Mouse (Mus musculus) lung, postnatal 4 days (tissue): ENCODE measurements around the gene Gm4763.
"Not testable (repeated sequence)": the region's sequence is repeated elsewhere in the genome, so short reads cannot be mapped to it uniquely, and the experiment has no call there.

ENCODE experiments used
- DNase-seq, 2 experiments: peaks; one replicate each; pipeline ENCODE4 v3.0.0; 2021

Gm4763 gene

DNA sequence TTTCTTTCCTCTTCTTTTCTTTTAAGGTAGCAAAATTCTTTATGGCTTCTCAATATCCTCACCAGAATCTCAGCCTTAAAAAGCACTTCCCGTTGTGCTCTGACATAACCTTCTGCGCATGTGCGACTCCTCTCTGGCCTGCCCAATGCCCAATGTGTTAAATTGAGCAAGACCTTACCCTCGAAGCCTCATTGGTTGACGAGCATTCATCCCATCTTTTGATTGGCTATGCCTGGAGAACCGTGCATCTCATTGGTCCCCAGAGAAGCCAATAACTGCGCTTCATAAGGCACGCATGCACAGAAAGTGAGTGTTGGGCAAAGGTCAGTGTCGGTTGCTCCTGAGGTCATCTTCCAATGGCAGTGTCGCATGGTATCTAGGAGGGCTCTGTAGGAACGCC lies at the start of gene Gm4763:
Gm4763 (minus strand) TSS at position 101 of the 400 bp plus-strand sequence.
- not testable (repeated sequence) for DNase-seq

DNA sequence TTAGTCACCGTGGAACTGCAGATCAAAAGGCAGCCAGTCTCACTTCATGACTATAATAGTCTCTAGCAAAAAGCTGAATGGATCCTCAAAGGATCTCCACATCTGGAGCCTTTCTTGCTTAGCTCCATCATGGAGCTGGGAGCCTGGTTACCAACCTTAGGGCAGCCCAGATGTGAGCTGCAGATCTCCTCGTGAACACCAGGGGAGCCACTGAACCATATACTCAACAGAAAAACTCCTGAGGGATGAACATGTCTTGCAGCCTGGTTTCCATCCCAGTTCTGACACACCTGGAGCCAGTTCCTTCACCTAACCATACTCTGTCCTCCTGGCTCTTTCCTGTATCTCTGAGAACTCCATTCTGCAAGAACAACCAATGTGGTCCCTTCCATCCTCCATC lies 49.4 kb upstream of the Gm4763 start:
- DNase-seq, result no peak

DNA sequence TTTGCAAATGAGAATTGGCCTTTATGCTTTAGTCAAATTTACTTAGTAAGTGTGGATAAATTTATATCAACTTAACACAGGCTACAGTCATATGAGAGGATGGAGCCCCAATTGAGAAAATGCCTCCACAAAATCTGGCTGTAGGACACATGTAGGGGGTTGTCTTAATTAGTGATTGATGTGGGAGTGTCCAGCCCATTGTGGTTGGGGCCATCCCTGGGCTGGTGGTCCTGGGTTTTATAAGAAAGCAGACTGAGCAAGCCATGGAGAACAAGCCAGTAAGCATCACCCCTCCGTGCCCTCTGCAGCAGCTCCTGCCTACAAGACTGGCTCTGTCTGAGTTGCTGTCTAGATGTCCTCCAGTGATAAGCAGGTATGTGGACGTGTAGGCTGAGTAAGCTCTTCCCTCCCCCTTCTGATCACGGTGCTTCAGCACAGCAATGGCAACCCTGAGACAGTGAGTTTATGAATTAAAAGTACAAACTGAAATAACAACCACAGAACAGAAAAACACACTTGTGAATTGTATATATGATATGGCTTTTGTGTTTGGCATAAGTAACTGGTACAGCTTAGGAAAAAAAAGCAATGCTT lies 47.3 kb upstream of the Gm4763 start:
- DNase-seq, result no peak

DNA sequence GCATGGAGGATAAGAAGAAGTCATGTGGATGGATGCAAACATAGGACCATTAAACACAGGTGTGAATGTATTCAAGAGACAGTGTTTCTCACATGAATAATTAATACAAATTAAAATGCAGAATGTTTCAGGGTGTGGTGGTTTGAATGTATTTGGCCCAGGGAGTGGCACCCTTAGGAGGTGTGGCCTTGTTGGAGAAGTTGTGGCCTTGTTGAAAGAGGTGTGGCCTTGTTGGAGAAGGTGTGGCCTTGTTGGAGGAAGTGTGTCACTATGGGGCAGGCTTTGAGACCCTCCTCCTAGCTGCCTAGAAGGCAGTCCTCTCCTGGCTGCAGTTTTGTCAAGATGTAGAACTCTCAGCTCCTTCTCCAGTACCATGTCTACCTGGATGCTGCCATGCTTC lies 44.7 kb upstream of the Gm4763 start:
- no peak for DNase-seq

DNA sequence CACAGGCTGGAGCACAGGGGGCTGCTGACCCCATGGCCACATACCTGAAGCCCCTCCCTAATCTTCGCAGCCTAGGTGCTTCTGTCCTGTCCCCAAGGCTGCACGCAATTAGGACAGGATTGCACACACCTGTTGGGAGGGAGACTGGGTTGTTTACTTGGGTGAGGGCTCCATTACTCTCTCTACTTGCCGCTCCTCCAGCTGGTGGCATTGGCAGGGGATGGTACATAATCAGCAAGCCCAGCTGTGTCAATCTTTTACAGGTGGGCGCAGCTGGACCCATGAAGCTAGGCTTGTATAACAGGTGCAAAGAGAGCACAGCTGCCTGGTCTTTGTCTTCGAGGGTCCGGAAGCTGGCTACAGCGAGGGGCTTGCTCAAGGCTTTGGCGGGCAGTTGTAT lies 35.9 kb upstream of the Gm4763 start:
- DNase-seq, result peak in 1 of 2 experiments; percentile 6

DNA sequence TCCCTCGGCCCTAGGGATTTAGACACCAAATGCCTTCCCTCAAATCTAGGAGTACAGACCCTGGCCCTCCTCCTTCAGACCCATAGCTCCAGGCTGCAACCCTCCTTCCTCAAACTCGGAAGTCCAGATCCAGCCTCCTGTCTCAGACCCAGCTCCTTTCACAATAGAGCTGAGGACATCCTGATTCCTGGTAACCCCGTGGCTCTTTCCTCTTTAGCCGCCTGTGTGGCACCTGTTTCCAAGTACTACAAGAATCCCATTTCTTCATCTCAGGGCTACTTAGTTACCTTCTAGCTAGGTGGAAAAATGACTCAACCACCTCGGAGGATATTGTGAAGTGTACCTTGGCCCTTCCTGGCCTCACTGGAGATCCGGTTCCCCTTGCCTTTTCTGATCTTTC lies 34.5 kb upstream of the Gm4763 start:
- peak in 1 of 2 experiments; percentile 8 for DNase-seq

DNA sequence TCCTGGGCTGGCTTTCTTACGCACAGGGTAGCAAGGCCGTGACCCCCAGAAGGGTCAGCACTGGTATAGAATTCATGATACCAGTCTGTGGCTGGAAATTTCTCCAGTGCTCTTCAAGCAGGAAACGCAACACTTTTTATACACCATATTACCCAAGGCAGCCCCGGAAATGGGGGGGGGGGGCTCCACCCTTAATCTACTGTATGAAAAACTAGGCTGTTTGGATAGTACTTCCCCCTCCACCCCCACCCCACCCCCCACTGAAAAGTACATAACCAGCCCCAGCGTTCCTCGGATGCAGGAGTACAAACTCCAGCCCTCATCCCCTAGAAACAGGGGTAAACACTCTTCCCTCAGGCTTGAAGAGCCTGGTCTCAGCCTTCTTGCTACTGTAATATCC lies 33.5 kb upstream of the Gm4763 start, which contains the start of gene Cd177:
Cd177 (minus strand) TSS at position 101 of the 400 bp plus-strand sequence.
- DNase-seq, result no peak

DNA sequence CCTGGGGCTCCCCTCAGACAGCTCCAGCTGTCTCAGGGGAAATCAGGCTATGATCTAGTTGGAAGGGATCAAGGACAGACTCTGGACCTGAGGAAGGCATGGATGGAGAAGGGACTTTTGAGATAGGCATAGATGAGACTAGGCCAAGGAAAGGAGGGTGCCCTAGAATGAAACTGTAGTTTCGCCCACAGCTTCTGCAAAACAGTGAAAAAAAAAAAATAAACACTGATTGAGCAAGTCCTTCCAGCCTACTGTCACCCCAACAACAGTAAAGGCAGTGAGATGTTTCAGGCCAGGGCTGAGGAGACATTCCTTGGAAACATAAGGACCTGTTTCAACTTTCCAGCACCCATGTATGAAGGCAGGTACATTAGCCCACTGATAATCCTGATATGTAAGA lies 31.8 kb upstream of the Gm4763 start:
- no peak for DNase-seq

- no peak for DNase-seq
Measured at GRCm38 (mm10) chr7:24753476-24753875, 26.8 kb upstream of the Gm4763 start.

DNA sequence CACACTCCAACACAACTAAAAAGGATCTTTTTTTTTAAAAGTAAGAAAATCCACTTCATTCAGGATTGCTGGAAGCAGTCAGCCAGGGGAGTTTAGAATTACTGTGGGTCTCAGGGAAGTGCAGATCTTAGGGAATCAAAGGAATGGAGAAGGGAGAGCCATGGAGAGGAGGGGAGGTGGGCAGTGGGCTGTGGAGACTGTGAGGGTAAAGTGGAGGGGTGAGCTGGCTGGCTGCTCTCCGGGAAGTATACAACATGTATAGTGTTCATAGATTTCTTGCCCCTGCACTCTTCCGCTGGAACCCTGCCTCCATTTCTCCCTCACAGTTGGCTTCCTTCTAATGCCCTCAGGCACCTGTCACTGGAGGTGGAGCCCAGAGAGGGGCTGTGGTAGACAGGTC lies 24.9 kb upstream of the Gm4763 start:
- DNase-seq, result no peak

DNA sequence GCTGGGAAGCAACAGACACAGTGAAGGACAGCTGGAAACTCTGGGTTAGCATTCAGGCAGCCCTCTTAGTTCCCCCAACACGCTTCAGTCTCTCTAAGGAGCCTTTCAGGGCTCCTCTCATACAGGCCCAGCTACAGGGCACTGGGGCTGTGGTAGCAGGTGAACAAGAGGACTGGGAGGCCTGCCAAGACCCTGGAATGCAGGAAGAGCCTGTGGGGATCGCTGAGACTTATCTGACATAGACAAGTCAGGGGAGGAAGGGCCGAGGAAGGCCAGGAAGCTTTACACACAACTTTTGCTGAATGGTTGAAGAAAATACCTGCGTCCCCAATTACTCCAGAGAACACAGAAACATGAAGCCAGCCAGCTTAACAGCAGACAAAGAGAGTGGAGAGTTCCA lies 24.0 kb upstream of the Gm4763 start:
- DNase-seq, result no peak

DNA sequence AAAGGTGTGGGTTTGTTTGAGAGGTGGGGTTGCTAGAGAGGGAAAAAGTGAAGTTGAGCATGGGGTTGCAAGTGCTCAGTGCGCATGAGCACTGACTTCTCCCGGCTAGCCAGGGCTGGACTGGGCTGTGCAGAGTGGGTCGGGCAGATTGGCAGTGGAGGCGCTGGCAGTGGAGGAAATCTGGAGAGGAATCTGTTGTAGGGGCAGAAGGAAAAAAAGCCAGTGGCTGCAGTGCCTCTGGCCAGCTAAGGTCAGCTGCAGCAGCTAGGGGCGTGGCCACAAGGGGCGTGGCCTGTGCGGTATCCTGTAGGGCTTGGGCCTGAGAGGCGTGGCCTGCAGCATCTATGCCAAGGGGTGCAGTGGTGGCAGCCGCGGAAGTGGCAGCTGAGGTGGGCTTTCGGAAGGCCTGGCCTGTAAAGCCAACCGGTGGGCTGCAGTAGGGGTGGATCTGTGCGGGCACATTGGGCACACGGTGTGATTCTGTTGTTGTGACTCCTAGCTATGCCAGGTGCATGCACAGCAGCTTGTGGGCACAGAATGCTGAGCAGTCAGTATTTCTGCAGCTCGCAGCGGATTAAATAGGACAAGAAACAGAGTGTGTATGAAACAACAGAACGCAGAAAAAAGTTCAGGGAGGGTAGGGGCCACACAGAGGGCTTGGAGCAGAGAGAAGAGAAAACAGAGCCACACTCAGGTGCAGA lies 9.4 kb upstream of the Gm4763 start:
- DNase-seq, result peak; percentile 20 to 37

DNA sequence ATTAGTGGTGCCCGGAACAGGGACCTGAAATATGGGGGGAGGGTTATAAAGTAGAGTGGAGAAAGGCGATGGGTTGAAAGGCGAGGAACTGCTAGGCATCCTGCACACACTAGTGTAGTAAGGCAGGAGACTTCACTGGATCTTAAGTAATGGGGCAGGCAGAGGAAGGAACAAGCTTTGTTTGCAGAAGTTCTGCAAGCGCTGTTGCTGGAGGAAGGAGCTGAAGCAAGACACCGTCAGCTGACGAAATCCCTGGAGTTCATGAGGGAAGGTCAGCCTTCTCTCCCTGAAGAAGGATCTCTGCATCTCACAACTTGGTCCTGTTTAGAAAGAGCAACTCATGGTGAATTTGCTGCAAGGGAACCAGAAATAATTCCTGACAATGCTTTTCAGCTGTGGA lies 11.7 kb downstream of the Gm4763 start:
- DNase-seq, result peak in 1 of 2 experiments; percentile 27

GRCm38 (mm10) chr7:24708832-24709292 lies 17.8 kb downstream of the Gm4763 start, which contains the start of gene BC049730:
Gene BC049730 (plus strand): TSS chr7:24709242.
- DNase-seq, result no peak

DNA sequence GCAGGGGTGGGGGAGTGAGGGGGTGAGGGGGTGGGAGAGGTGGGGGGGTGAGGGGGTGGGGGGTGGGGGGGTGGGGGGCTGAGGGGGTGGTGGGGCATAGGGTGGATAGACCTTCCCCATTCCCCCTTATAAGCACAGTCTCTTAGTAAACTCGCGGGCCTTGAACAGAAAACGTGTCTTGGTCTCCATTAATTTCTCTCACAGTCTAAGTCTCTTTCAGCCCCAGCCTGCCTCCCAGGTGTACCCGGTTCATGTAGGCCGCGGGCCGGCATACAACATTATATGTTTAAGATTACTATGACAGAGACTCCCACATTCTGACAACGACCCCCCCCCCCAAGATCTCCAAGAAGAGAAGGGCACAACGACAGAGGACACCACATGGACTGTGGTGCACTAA lies 23.9 kb downstream of the Gm4763 start:
- DNase-seq, result not testable (repeated sequence)

GRCm38 (mm10) chr7:24697891-24698290 lies 28.8 kb downstream of the Gm4763 start:
- not testable (repeated sequence) for DNase-seq

- not testable (repeated sequence) for DNase-seq
Measured at GRCm38 (mm10) chr7:24692693-24693092, 34.0 kb downstream of the Gm4763 start.

DNA sequence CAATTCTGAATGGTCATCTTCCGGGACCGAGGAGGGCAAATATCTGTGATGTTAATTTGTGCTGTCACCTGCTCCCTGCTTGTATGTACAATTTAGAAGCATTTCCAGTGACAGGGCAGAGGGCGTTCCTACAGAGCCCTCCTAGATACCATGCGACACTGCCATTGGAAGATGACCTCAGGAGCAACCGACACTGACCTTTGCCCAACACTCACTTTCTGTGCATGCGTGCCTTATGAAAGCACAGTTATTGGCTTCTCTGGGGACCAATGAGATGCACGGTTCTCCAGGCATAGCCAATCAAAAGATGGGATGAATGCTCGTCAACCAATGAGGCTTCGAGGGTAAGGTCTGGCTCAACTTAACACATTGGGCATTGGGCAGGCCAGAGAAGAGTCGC lies 39.2 kb downstream of the Gm4763 start:
- DNase-seq, result not testable (repeated sequence)

DNA sequence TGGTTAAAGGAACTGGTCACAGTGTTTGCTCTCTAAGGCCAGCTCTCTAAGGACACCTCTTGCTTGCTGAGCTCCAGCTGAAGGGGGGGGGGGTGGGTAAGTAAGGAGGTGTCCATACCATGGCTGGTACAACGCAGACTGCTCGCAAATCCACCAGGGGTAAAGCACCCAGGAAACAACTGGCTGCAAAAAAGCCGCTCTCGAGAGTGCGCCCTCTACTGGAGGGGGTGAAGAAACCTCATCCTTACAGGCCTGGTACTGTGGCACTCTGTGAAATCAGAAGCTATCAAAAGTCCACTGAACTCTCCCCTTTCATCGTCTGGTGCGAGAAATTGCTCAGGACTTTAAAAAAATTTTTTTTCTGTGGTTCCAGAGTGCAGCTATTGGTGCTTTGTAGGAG lies 42.6 kb downstream of the Gm4763 start:
- peak in 1 of 2 experiments; percentile 13 for DNase-seq

- DNase-seq, result no peak
Measured at GRCm38 (mm10) chr7:24676575-24676974, 50.1 kb downstream of the Gm4763 start, which contains the start of gene Tex101. Gene Tex101 (minus strand): TSS chr7:24676675.

- no peak for DNase-seq
Measured at GRCm38 (mm10) chr7:24671944-24672439, 54.7 kb downstream of the Gm4763 start.
